Mouse (Mus musculus): ENCODE data around the gene Col27a1.

GRCm38 (mm10) chr4:63275251-63275650, 61.4 kb downstream of the Col27a1 start:
- TF ChIP-seq CTCF (IDR thresholded peaks at IDR 0.05; ENCODE audit: low read depth) = no peak
- no peak for TF ChIP-seq EP300 (IDR thresholded peaks at IDR 0.05; ENCODE audit: low read depth)

Data from liver, postnatal 0 days (tissue).